Mouse (Mus musculus): ENCODE results near the gene AU022252.

DNA sequence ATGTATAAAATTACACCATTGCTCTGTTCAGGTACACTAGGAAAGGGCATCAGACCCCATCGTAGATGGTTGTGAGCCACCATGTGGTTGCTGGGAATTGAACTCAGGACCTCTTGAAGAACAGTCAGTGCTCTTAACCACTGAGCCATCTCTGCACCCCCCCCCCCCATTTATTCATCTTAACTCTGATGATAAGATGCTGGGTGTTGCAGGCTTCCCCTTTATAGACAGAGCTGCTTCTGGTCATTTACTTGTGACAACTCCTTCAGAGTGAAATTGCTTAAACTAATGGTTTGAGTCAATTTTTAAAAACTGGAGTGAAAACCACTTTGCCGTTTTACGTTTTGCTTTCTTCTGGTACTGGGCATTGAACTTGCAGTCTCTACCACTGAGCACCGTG lies 39.8 kb downstream of the AU022252 start:
- no peak for TF ChIP-seq CTCF (IDR thresholded peaks at IDR 0.05; ENCODE audit: control insufficient read depth, insufficient read depth, low read length)
- TF ChIP-seq POLR2A (IDR thresholded peaks at IDR 0.05; ENCODE audit: borderline replicate concordance, control insufficient read depth, low read depth, low read length): no peak
